Mouse (Mus musculus) heart, postnatal 0 days (tissue): ENCODE data around the gene Ripor2. TPM values are rescaled to one million over a fixed set of nuclear protein-coding genes. Genes with fewer than 3 reads are reported as not detected.
A peak's percentile ranks its signal among the peaks of the same experiment; 100 is the strongest.

Source experiments
- ATAC-seq: fragments of 200-750 bp; cut with Nextera tagmentation; 2 replicates; pipeline ENCODE4 v1.8.0; 2017; ENCODE audit warnings: low read depth, moderate number of reproducible peaks, moderate library complexity; ENCODE audit not compliant: insufficient read depth
- DNase-seq: peaks from one replicate; pipeline ENCODE4 v3.0.0-alpha.2; 2016; ENCODE audit warnings: low spot score
- H3K27ac ChIP-seq: fragments of 300-500 bp; sonication (generic); 2 replicates; pipeline ENCODE4 v1.5.1; 2014; ENCODE audit warnings: low read depth, mild to moderate bottlenecking
- H3K27me3 ChIP-seq: fragments of 300-500 bp; sonication (generic); 2 replicates; pipeline ENCODE4 v1.6.1; 2014; ENCODE audit warnings: low read length, mixed read lengths; ENCODE audit not compliant: control insufficient read depth, insufficient read depth
- H3K36me3 ChIP-seq: fragments of 300-500 bp; sonication (generic); replicated peaks from 2 replicates; pipeline ENCODE4 v1.6.1; 2014; ENCODE audit warnings: low read length, mixed read lengths; ENCODE audit not compliant: control insufficient read depth, insufficient read depth
- H3K4me1 ChIP-seq: fragments of 300-500 bp; sonication (generic); 2 replicates; pipeline ENCODE4 v1.6.1; 2014; ENCODE audit warnings: antibody characterized with exemption; ENCODE audit not compliant: control insufficient read depth, insufficient read depth
- H3K4me2 ChIP-seq: fragments of 300-500 bp; sonication (generic); 2 replicates; pipeline ENCODE4 v1.6.1; 2014; ENCODE audit warnings: low read depth, mild to moderate bottlenecking, low read length, moderate library complexity
- H3K4me3 ChIP-seq: fragments of 300-500 bp; sonication (generic); 2 replicates; pipeline ENCODE4 v1.5.1; 2014; ENCODE audit warnings: low read depth, low read length
- H3K9ac ChIP-seq: fragments of 300-500 bp; sonication (generic); replicated peaks from 2 replicates; pipeline ENCODE4 v1.6.1; 2014; ENCODE audit warnings: low read depth, low read length, mixed read lengths
- H3K9me3 ChIP-seq: fragments of 300-500 bp; sonication (generic); replicated peaks from 2 replicates; pipeline ENCODE4 v1.6.1; 2016; ENCODE audit warnings: low read length; ENCODE audit not compliant: control insufficient read depth
- CTCF ChIP-seq: IDR thresholded peaks from 2 replicates; pipeline ENCODE4 v1.5.1; 2016; ENCODE audit warnings: antibody characterized with exemption, control low read depth, low read depth
- EP300 ChIP-seq: IDR thresholded peaks from 2 replicates; pipeline ENCODE4 v1.6.1; 2016; ENCODE audit warnings: antibody characterized with exemption, low read depth
- WGBS: fragments of 180-500 bp; shearing (Covaris S2); extraction: QIAGEN DNeasy Blood & Tissue Kit; methylation state at CpG from one replicate; pipeline ENCODE4 v1.1.7; 2014; 5-methylcytosine and 5-hydroxymethylcytosine counted together
- polyA plus RNA-seq: library from polyadenylated mRNA; unstranded; fragments of >200 nt; fragmentation: Nextera tagmentation; extraction: Ambion mirVana; gene quantifications from 2 replicates; pipeline ENCODE4 v1.2.1, GENCODE M21; 2015
- total RNA-seq: library from RNA; depleted of rRNA; stranded (reverse); fragments of >200 nt; gene quantifications from 2 replicates; pipeline ENCODE4 v1.2.3, GENCODE M21; 2014; ENCODE audit warnings: low replicate concordance

The Ripor2 gene
- total and polyA plus RNA-seq, 2 experiments from 2014 or later = 17.5 to 31.7 TPM

GRCm38 (mm10) chr13:24751396-24751795, 169.4 kb downstream of the Ripor2 start:
- H3K36me3 ChIP-seq = peaks cover 61% of the 10 kb centered on the region
- 85% methylated on average over 8 of the region's 8 CpGs for WGBS
- TF ChIP-seq EP300 = no peak
- TF ChIP-seq CTCF = no peak

GRCm38 (mm10) chr13:24756756-24757155, 174.8 kb downstream of the Ripor2 start:
- ATAC-seq (no peak), DNase-seq (no peak)
- Histone ChIP-seq H3K4me2 (no peak overlapping the region), H3K4me1 (peaks cover 8% of the 10 kb centered on the region; the same call in 1 of the 2 replicates), H3K27me3 (no peaks in the 10 kb centered on the region), H3K36me3 (peaks cover 76% of the 10 kb centered on the region), H3K27ac (no peak overlapping the region), H3K9me3 (no peaks in the 10 kb centered on the region), H3K4me3 (no peak overlapping the region), H3K9ac (no peak overlapping the region)
- 94% methylated on average over 3 of the region's 3 CpGs for WGBS
- TF ChIP-seq CTCF (no peak), EP300 (no peak)

More at GRCm38 (mm10) chr13:24751396-24751795, 169.4 kb downstream of the Ripor2 start:
- Histone ChIP-seq H3K27me3 (no peaks in the 10 kb centered on the region), H3K27ac (no peak overlapping the region), H3K4me2 (no peak overlapping the region), H3K9me3 (no peaks in the 10 kb centered on the region), H3K4me3 (no peak overlapping the region), H3K4me1 (peaks cover 10% of the 10 kb centered on the region), H3K9ac (no peak overlapping the region)
- DNase-seq (no peak), ATAC-seq (no peak)

DNA sequence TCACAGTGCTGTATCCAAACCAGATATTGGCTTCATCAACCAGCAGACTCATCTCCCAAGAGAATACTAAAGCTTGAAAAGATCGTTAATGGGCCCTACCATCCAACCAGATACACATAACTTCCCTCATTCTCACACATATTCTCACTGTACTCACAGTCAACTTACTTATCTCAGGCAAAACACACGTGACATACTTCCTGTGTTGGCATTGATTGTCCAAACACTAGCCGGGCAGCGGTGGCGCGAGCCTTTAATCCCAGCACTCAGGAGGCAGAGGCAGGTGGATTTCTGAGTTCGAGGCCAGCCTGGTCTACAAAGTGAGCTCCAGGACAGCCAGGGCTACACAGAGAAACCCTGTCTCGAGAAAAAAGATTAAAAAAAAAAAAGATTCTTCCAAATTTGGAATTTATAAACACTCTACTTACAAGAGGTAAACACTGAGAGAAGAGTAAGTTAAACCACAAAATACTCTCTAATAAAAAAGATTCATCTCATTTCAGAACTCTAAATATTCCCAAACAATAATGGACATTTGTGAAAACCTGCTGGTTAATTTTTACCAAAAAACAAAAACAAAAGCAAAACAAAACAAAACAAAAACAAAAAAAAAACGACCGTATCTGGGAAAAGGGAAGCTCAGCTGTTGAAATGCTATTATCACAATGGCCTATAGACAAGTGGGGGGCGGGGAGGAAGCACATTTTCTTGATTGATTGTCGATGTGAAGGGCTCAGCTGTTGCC, 176.0 kb downstream of the Ripor2 start:
- no peaks in the 10 kb centered on the region for H3K9me3 ChIP-seq
- no peak for DNase-seq
- H3K4me1 ChIP-seq = peaks cover 11% of the 10 kb centered on the region; the same call in 1 of the 2 replicates
- 76% methylated on average over 12 of the region's 12 CpGs for WGBS
- no peak for TF ChIP-seq CTCF
- TF ChIP-seq EP300 = no peak
- H3K4me2 ChIP-seq = no peak overlapping the region
- no peak overlapping the region for H3K4me3 ChIP-seq
- H3K27ac ChIP-seq = no peak overlapping the region
- no peaks in the 10 kb centered on the region for H3K27me3 ChIP-seq
- no peak for ATAC-seq
- H3K36me3 ChIP-seq = peaks cover 65% of the 10 kb centered on the region
- no peak overlapping the region for H3K9ac ChIP-seq

DNA sequence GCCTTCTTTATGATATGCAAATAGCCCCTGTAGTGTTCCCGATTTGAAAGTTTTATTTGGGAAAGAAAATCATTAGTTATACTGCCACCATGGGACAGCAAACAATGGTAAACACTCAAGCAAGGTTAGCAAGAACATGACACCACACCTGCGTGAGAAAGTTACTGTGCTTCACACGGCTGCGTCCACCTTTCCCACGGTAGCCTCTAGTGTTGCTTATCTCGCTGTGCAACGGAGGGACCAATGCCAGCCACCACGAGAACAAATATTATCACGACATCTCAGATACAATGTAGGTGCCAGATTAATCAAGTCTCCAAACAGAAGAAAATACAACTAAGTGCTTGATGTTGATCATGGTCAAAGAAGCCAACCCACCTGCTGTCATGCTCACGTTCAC, 177.5 kb downstream of the Ripor2 start:
- Histone ChIP-seq H3K4me3 (no peak overlapping the region), H3K27ac (no peak overlapping the region), H3K9me3 (no peaks in the 10 kb centered on the region), H3K4me2 (no peak overlapping the region), H3K36me3 (peaks cover 52% of the 10 kb centered on the region), H3K9ac (no peak overlapping the region), H3K27me3 (no peaks in the 10 kb centered on the region), H3K4me1 (peaks cover 11% of the 10 kb centered on the region; the same call in 1 of the 2 replicates)
- DNase-seq (no peak), ATAC-seq (no peak)
- 79% methylated on average over 10 of the region's 10 CpGs for WGBS
- TF ChIP-seq EP300 = no peak
- TF ChIP-seq CTCF = no peak

DNA sequence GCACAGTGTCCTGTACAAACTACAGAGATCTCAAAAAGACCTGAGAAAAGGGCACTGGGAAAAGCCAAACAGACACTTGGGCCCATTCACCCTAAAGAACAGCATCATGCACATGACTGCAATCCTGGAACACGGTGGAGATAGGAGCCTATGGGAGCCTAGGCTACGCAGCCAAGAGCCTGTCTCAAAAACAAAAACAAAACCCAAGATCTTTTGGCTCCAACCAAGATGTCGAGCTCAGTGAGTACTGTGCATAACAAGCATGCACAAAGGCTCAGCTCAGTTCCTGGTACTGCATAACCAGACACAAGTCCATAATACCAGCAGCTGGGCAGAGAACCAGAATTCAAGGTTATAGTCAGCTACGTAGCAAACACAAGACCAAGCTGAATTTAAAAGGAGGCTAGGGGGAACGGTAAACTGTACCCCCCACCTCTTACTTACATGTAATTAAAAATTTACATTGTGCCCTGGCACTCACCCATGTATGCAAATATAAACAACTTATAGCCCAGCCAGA, 178.4 kb downstream of the Ripor2 start:
- no peak for TF ChIP-seq CTCF
- no peak for TF ChIP-seq EP300
- peaks cover 11% of the 10 kb centered on the region; the same call in 1 of the 2 replicates for H3K4me1 ChIP-seq
- H3K27me3 ChIP-seq = no peaks in the 10 kb centered on the region
- ATAC-seq = no peak
- peak overlapping the region; percentile 65 for H3K4me2 ChIP-seq
- peak; percentile 36 for DNase-seq
- H3K27ac ChIP-seq = peak overlapping the region; percentile 93
- peak overlapping the region; percentile 57; the same call in 1 of the 2 replicates for H3K9ac ChIP-seq
- peaks cover 42% of the 10 kb centered on the region for H3K36me3 ChIP-seq
- WGBS = 28% methylated on average over 5 of the region's 5 CpGs
- H3K4me3 ChIP-seq = peak overlapping the region; percentile 83
- H3K9me3 ChIP-seq = no peaks in the 10 kb centered on the region

DNA sequence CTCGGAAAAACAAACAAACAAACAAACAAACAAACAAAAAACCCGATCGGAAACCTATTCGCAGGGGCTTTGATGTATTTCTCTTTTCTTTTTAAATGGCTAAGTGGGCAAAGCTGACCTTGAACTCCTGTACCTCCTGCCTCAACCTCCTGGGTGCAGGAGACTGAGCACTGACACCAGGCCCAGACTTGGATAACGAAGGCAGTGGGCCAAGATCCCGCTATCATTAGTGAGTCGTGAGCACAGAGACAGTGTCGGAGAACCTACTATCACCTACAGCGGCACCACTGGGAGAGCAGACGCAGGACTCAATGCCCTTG, 179.1 kb downstream of the Ripor2 start:
- TF ChIP-seq EP300 = no peak
- 0 out of 2 replicates have a peak, but pooled peaks have one; percentile 1 for TF ChIP-seq CTCF
- no peaks in the 10 kb centered on the region for H3K27me3 ChIP-seq
- H3K27ac ChIP-seq = peak overlapping the region; percentile 93
- H3K36me3 ChIP-seq = peaks cover 36% of the 10 kb centered on the region
- ATAC-seq (no peak), DNase-seq (no peak)
- no peaks in the 10 kb centered on the region for H3K9me3 ChIP-seq
- peak overlapping the region; percentile 83 for H3K4me3 ChIP-seq
- H3K4me1 ChIP-seq = peaks cover 11% of the 10 kb centered on the region; the same call in 1 of the 2 replicates
- peak overlapping the region; percentile 57 for H3K9ac ChIP-seq
- peak overlapping the region; percentile 65 for H3K4me2 ChIP-seq
- whole genome bisulfite sequencing = 4% methylated on average over 10 of the region's 10 CpGs
